Mouse (Mus musculus): ENCODE results near the gene Gm28919.
"Not testable (repeated sequence)": the region's sequence is repeated elsewhere in the genome, so short reads cannot be mapped to it uniquely, and the experiment has no call there.

Gm28919 gene

DNA sequence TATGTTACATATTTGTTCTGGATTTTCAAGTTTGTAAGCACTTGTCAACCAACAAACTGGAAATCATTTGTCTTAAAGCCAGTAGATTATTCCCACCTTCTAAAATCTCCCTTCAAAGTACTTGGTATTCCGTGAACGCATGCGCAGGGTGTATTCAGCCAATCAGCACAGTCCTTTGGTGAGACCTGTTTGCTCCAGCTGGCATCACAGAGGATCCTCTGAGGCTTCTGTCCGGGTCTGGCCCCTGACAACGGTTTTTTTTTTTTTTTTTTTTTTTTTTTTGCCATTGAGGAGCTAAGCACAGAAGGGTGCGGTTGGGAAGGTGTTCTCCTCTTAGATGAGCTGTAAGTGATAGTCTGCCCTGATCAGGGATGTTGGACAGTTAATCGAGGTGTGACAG lies at the start of gene Gm28919:
Gm28919 (plus strand) TSS at position 301 of the 400 bp plus-strand sequence.
- not testable (repeated sequence) for DNase-seq

All from kidney, adult 18-20 months (tissue).